Mouse (Mus musculus) cerebellum, adult 2 months (tissue): ENCODE results near the gene Son.

ENCODE experiments used
- CTCF ChIP-seq: fragments of 200-500 bp; IDR thresholded peaks from 2 replicates; pipeline ENCODE4 v1.5.1; 2011; ENCODE audit warnings: low read depth, mild to moderate bottlenecking, control low read depth, low read length, moderate library complexity, borderline replicate concordance; ENCODE audit not compliant: insufficient read depth
- POLR2A ChIP-seq: fragments of 200-500 bp; IDR thresholded peaks from 2 replicates; pipeline ENCODE4 v1.6.1; 2011; ENCODE audit warnings: low read length, control low read depth, borderline replicate concordance; ENCODE audit not compliant: insufficient read depth

GRCm38 (mm10) chr16:91618511-91619501, 28.5 kb upstream of the Son start, which contains the start of gene Dnajc28:
- TF ChIP-seq POLR2A (peak; percentile 97; the same call in 1 of the 2 replicates), CTCF (no peak)
